Mouse (Mus musculus) MEL (cell line): Measurements from ENCODE around the gene Ak7. TPM values are rescaled to one million over a fixed set of nuclear protein-coding genes. Genes with fewer than 3 reads are reported as not detected.

Experiments used
- DNase-seq: peaks from one replicate; pipeline ENCODE4 v3.0.0; 2011; ENCODE audit warnings: low read depth, low spot score
- H3K27ac ChIP-seq: 2 replicates; pipeline ENCODE4 v1.5.1; 2012; ENCODE audit warnings: low read depth, mild to moderate bottlenecking, control low read depth, low read length, moderate library complexity; ENCODE audit not compliant: control insufficient read depth
- H3K27me3 ChIP-seq, 2 experiments: fragments of 150-350 bp in 1 of 2; sonication (generic) in 1 of 2; 2 replicates each; pipeline ENCODE4 v1.6.1; 2012; ENCODE audit warnings: low read length in 2 of 2, mild to moderate bottlenecking in 2 of 2, improper control_type of control experiment in 1 of 2, moderate library complexity in 1 of 2; ENCODE audit not compliant: insufficient read depth in 2 of 2, control insufficient read depth in 1 of 2
- H3K36me3 ChIP-seq, 2 experiments: 2 replicates each; pipeline ENCODE4 v1.6.1; 2012 to 2014; ENCODE audit warnings: low read length in 2 of 2, improper control_type of control experiment in 1 of 2, inconsistent platforms in 1 of 2, mild to moderate bottlenecking in 1 of 2; ENCODE audit not compliant: insufficient read depth in 2 of 2, control insufficient read depth in 1 of 2
- H3K4me1 ChIP-seq, 2 experiments: fragments of 150-350 bp in 1 of 2; sonication (generic) in 1 of 2; 2 replicates each; pipeline ENCODE4 v1.6.1; 2012; ENCODE audit warnings: low read length in 2 of 2, improper control_type of control experiment in 1 of 2, mild to moderate bottlenecking in 1 of 2; ENCODE audit not compliant: insufficient read depth in 2 of 2, control insufficient read depth in 1 of 2
- H3K4me3 ChIP-seq, 2 experiments: fragments of 150-350 bp in 1 of 2; sonication (generic) in 1 of 2; 2 replicates each; pipeline ENCODE4 v1.5.1; 2012; ENCODE audit warnings: low read depth in 2 of 2, low read length in 2 of 2, mild to moderate bottlenecking in 2 of 2, moderate library complexity in 2 of 2, control low read depth in 1 of 2, improper control_type of control experiment in 1 of 2; ENCODE audit not compliant: control insufficient read depth in 1 of 2, insufficient read depth in 1 of 2
- H3K79me2 ChIP-seq: 2 replicates; pipeline ENCODE4 v1.6.1; 2012; ENCODE audit warnings: mild to moderate bottlenecking, low read length, moderate library complexity; ENCODE audit not compliant: control insufficient read depth, poor library complexity, insufficient read depth
- H3K9ac ChIP-seq: 2 replicates; pipeline ENCODE4 v1.6.1; 2012; ENCODE audit warnings: low read depth, mild to moderate bottlenecking, control low read depth, low read length, moderate library complexity; ENCODE audit not compliant: control insufficient read depth, poor library complexity, severe bottlenecking
- H3K9me3 ChIP-seq: fragments of 150-350 bp; sonication (generic); replicated peaks from 2 replicates; pipeline ENCODE4 v1.6.1; 2012; ENCODE audit warnings: mild to moderate bottlenecking, low read length, improper control_type of control experiment, moderate library complexity; ENCODE audit not compliant: insufficient read depth
- BHLHE40 ChIP-seq: IDR thresholded peaks from 2 replicates; pipeline ENCODE4 v1.6.1; 2012; ENCODE audit warnings: low read depth, mild to moderate bottlenecking, inconsistent platforms, low read length, improper control_type of control experiment, borderline replicate concordance
- CHD1 ChIP-seq: IDR thresholded peaks from 2 replicates; pipeline ENCODE4 v1.6.1; 2012; ENCODE audit warnings: low read depth, mild to moderate bottlenecking, inconsistent platforms, low read length, improper control_type of control experiment
- CHD2 ChIP-seq: IDR thresholded peaks from 2 replicates; pipeline ENCODE4 v1.6.1; 2011; ENCODE audit warnings: low read length, improper control_type of control experiment
- E2F4 ChIP-seq: IDR thresholded peaks from 2 replicates; pipeline ENCODE4 v1.6.1; 2011; ENCODE audit warnings: low read depth, low read length, improper control_type of control experiment, borderline replicate concordance
- ELF1 ChIP-seq: IDR thresholded peaks from 2 replicates; pipeline ENCODE4 v1.6.1; 2014; ENCODE audit warnings: low read depth, mild to moderate bottlenecking, inconsistent platforms, low read length, improper control_type of control experiment, moderate library complexity
- ETS1 ChIP-seq: IDR thresholded peaks from 2 replicates; pipeline ENCODE4 v1.6.1; 2012; ENCODE audit warnings: low read depth, mild to moderate bottlenecking, inconsistent platforms, low read length, improper control_type of control experiment, moderate library complexity
- GATA1 ChIP-seq: IDR thresholded peaks from 2 replicates; pipeline ENCODE4 v1.6.1; 2011; ENCODE audit warnings: low read depth, low read length, improper control_type of control experiment
- HCFC1 ChIP-seq: IDR thresholded peaks from 2 replicates; pipeline ENCODE4 v1.6.1; 2012; ENCODE audit warnings: low read depth, mild to moderate bottlenecking, inconsistent platforms, low read length, improper control_type of control experiment, moderate library complexity
- KAT2A ChIP-seq: conservative IDR thresholded peaks from 2 replicates; pipeline ENCODE4 v1.6.1; 2012; ENCODE audit warnings: low read depth, low read length, improper control_type of control experiment, inconsistent platforms
- MAX ChIP-seq: IDR thresholded peaks from 2 replicates; pipeline ENCODE4 v1.6.1; 2011; ENCODE audit warnings: low read length, improper control_type of control experiment
- MEF2A ChIP-seq: IDR thresholded peaks from 2 replicates; pipeline ENCODE4 v1.6.1; 2014; ENCODE audit warnings: low read depth, mild to moderate bottlenecking, inconsistent platforms, low read length, improper control_type of control experiment; ENCODE audit not compliant: poor library complexity, insufficient replicate concordance, severe bottlenecking; ENCODE audit errors: extremely low read depth
- MYC ChIP-seq: IDR thresholded peaks from 2 replicates; pipeline ENCODE4 v1.6.1; 2011; ENCODE audit warnings: low read depth, mild to moderate bottlenecking, low read length, improper control_type of control experiment, moderate library complexity
- POLR2A ChIP-seq, 2 experiments: IDR thresholded peaks; 2 replicates each; pipeline ENCODE4 v1.6.1; 2011 to 2012; ENCODE audit warnings: low read length in 2 of 2, mild to moderate bottlenecking in 2 of 2, control low read depth in 1 of 2, improper control_type of control experiment in 1 of 2, low read depth in 1 of 2, moderate library complexity in 1 of 2; ENCODE audit not compliant: control insufficient read depth in 1 of 2, insufficient read depth in 1 of 2, poor library complexity in 1 of 2
- POLR2AphosphoS2 ChIP-seq: IDR thresholded peaks from 2 replicates; pipeline ENCODE4 v1.6.1; 2011; ENCODE audit warnings: low read length, improper control_type of control experiment
- POLR2AphosphoS5 ChIP-seq: IDR thresholded peaks from 2 replicates; pipeline ENCODE4 v1.6.1; 2012; ENCODE audit warnings: low read depth, borderline replicate concordance, mild to moderate bottlenecking, inconsistent platforms, low read length, moderate library complexity, mixed read lengths
- SIN3A ChIP-seq: IDR thresholded peaks from 2 replicates; pipeline ENCODE4 v1.6.1; 2012; ENCODE audit warnings: low read length, improper control_type of control experiment, inconsistent platforms
- SMC3 ChIP-seq: IDR thresholded peaks from 2 replicates; pipeline ENCODE4 v1.6.1; 2011; ENCODE audit warnings: low read depth, low read length, improper control_type of control experiment
- TCF12 ChIP-seq: IDR thresholded peaks from 2 replicates; pipeline ENCODE4 v1.6.1; 2014; ENCODE audit warnings: low read depth, mild to moderate bottlenecking, inconsistent platforms, low read length, improper control_type of control experiment, moderate library complexity
- UBTF ChIP-seq: IDR thresholded peaks from 2 replicates; pipeline ENCODE4 v1.6.1; 2012; ENCODE audit warnings: low read depth, mild to moderate bottlenecking, inconsistent platforms, low read length, improper control_type of control experiment, moderate library complexity, borderline replicate concordance; ENCODE audit not compliant: insufficient read depth
- USF2 ChIP-seq, 2 experiments: IDR thresholded peaks; 2 replicates each; pipeline ENCODE4 v1.6.1; 2011 to 2012; ENCODE audit warnings: improper control_type of control experiment in 2 of 2, low read length in 2 of 2, borderline replicate concordance in 1 of 2, inconsistent platforms in 1 of 2, low read depth in 1 of 2, mild to moderate bottlenecking in 1 of 2; ENCODE audit not compliant: insufficient read depth in 1 of 2
- ZMIZ1 ChIP-seq: IDR thresholded peaks from 2 replicates; pipeline ENCODE4 v1.6.1; 2012; ENCODE audit warnings: low read depth, mild to moderate bottlenecking, inconsistent platforms, low read length, improper control_type of control experiment, moderate library complexity
- ZNF384 ChIP-seq: IDR thresholded peaks from 2 replicates; pipeline ENCODE4 v1.6.1; 2012; ENCODE audit warnings: low read depth, mild to moderate bottlenecking, inconsistent platforms, low read length, improper control_type of control experiment
- polyA plus RNA-seq, 2 experiments: library from polyadenylated mRNA; stranded (reverse) in 1 of 2; unstranded in 1 of 2; fragments of >175 nt in 1 of 2; fragments of >200 nt in 1 of 2; gene quantifications; 2 replicates each; pipeline versions ENCODE4 v1.2.1 to v1.2.4; 2012; ENCODE audit warnings: low replicate concordance in 2 of 2, low read depth in 1 of 2; ENCODE audit not compliant: insufficient read length in 2 of 2, insufficient read depth in 1 of 2, missing spikeins in 1 of 2
- total RNA-seq: library from RNA; depleted of rRNA; stranded (reverse); fragments of 300-350 nt; gene quantifications from 2 replicates; pipeline ENCODE4 v1.2.3, GENCODE M21; 2012

The Ak7 gene
- total and polyA plus RNA-seq, 3 experiments = 0.31 to 0.36 TPM; not detected in 1

GRCm38 (mm10) chr12:105757816-105758497 is 52.2 kb downstream of the Ak7 start (continued):
- TF ChIP-seq ELF1 (no peak), POLR2AphosphoS5 (no peak), MAX (no peak)
- TF ChIP-seq, all 39 proteins: peak for 0

- no peak overlapping the region for H3K27ac ChIP-seq
- H3K27me3 ChIP-seq = no peaks in the 10 kb centered on the region
- H3K9ac ChIP-seq = no peak overlapping the region
- no peak for DNase-seq
- no peaks in the 10 kb centered on the region for H3K79me2 ChIP-seq
- TF ChIP-seq POLR2A (IDR thresholded peaks at IDR 0.05; ENCODE audit: control insufficient read depth in 1 of 2, insufficient read depth in 1 of 2, low read depth in 1 of 2, low read length in 2 of 2, poor library complexity in 1 of 2) (no peak), GATA1 (no peak), ZMIZ1 (no peak), KAT2A (no peak), BHLHE40 (no peak), CHD2 (no peak), USF2 (IDR thresholded peaks at IDR 0.05; ENCODE audit: borderline replicate concordance in 1 of 2, insufficient read depth in 1 of 2, low read depth in 1 of 2, low read length in 2 of 2) (no peak), SIN3A (no peak), UBTF (no peak), MYC (no peak), CHD1 (no peak), TCF12 (no peak), E2F4 (no peak), HCFC1 (no peak), SMC3 (no peak), MEF2A (no peak), ETS1 (no peak), ZNF384 (no peak), MAX (no peak), POLR2AphosphoS2 (no peak)
- peaks cover 0 to 2% of the 10 kb centered on the region in 2 experiments; a peak in 2 of 4 replicates for H3K36me3 ChIP-seq
- H3K4me1 ChIP-seq = peaks cover 3 to 15% of the 10 kb centered on the region in 2 experiments; a peak in 3 of 4 replicates
- no peak overlapping the region for H3K4me3 ChIP-seq
- H3K9me3 ChIP-seq = no peaks in the 10 kb centered on the region
These were observed 53.1 kb downstream of the Ak7 start for GRCm38 (mm10) chr12:105758911-105759310.
